Mouse (Mus musculus) MEL (cell line): Measurements from ENCODE around the gene Ripor3. TPM values are rescaled to one million over a fixed set of nuclear protein-coding genes. Genes with fewer than 3 reads are reported as not detected.

Experiments
- DNase-seq: peaks from one replicate; pipeline ENCODE4 v3.0.0; 2011; ENCODE audit warnings: low read depth, low spot score
- H3K27ac ChIP-seq: 2 replicates; pipeline ENCODE4 v1.5.1; 2012; ENCODE audit warnings: low read depth, mild to moderate bottlenecking, control low read depth, low read length, moderate library complexity; ENCODE audit not compliant: control insufficient read depth
- H3K27me3 ChIP-seq, 2 experiments: fragments of 150-350 bp in 1 of 2; sonication (generic) in 1 of 2; 2 replicates each; pipeline ENCODE4 v1.6.1; 2012; ENCODE audit warnings: low read length in 2 of 2, mild to moderate bottlenecking in 2 of 2, improper control_type of control experiment in 1 of 2, moderate library complexity in 1 of 2; ENCODE audit not compliant: insufficient read depth in 2 of 2, control insufficient read depth in 1 of 2
- H3K36me3 ChIP-seq, 2 experiments: 2 replicates each; pipeline ENCODE4 v1.6.1; 2012 to 2014; ENCODE audit warnings: low read length in 2 of 2, improper control_type of control experiment in 1 of 2, inconsistent platforms in 1 of 2, mild to moderate bottlenecking in 1 of 2; ENCODE audit not compliant: insufficient read depth in 2 of 2, control insufficient read depth in 1 of 2
- H3K4me1 ChIP-seq, 2 experiments: fragments of 150-350 bp in 1 of 2; sonication (generic) in 1 of 2; 2 replicates each; pipeline ENCODE4 v1.6.1; 2012; ENCODE audit warnings: low read length in 2 of 2, improper control_type of control experiment in 1 of 2, mild to moderate bottlenecking in 1 of 2; ENCODE audit not compliant: insufficient read depth in 2 of 2, control insufficient read depth in 1 of 2
- H3K4me3 ChIP-seq, 2 experiments: fragments of 150-350 bp in 1 of 2; sonication (generic) in 1 of 2; 2 replicates each; pipeline ENCODE4 v1.5.1; 2012; ENCODE audit warnings: low read depth in 2 of 2, low read length in 2 of 2, mild to moderate bottlenecking in 2 of 2, moderate library complexity in 2 of 2, control low read depth in 1 of 2, improper control_type of control experiment in 1 of 2; ENCODE audit not compliant: control insufficient read depth in 1 of 2, insufficient read depth in 1 of 2
- H3K79me2 ChIP-seq: 2 replicates; pipeline ENCODE4 v1.6.1; 2012; ENCODE audit warnings: mild to moderate bottlenecking, low read length, moderate library complexity; ENCODE audit not compliant: control insufficient read depth, poor library complexity, insufficient read depth
- H3K9ac ChIP-seq: 2 replicates; pipeline ENCODE4 v1.6.1; 2012; ENCODE audit warnings: low read depth, mild to moderate bottlenecking, control low read depth, low read length, moderate library complexity; ENCODE audit not compliant: control insufficient read depth, poor library complexity, severe bottlenecking
- H3K9me3 ChIP-seq: fragments of 150-350 bp; sonication (generic); replicated peaks from 2 replicates; pipeline ENCODE4 v1.6.1; 2012; ENCODE audit warnings: mild to moderate bottlenecking, low read length, improper control_type of control experiment, moderate library complexity; ENCODE audit not compliant: insufficient read depth
- BHLHE40 ChIP-seq: IDR thresholded peaks from 2 replicates; pipeline ENCODE4 v1.6.1; 2012; ENCODE audit warnings: low read depth, mild to moderate bottlenecking, inconsistent platforms, low read length, improper control_type of control experiment, borderline replicate concordance
- CHD2 ChIP-seq: IDR thresholded peaks from 2 replicates; pipeline ENCODE4 v1.6.1; 2011; ENCODE audit warnings: low read length, improper control_type of control experiment
- E2F4 ChIP-seq: IDR thresholded peaks from 2 replicates; pipeline ENCODE4 v1.6.1; 2011; ENCODE audit warnings: low read depth, low read length, improper control_type of control experiment, borderline replicate concordance
- ELF1 ChIP-seq: IDR thresholded peaks from 2 replicates; pipeline ENCODE4 v1.6.1; 2014; ENCODE audit warnings: low read depth, mild to moderate bottlenecking, inconsistent platforms, low read length, improper control_type of control experiment, moderate library complexity
- EP300 ChIP-seq, 2 experiments: IDR thresholded peaks; 2 replicates each; pipeline ENCODE4 v1.6.1; 2011; ENCODE audit warnings: improper control_type of control experiment in 2 of 2, low read length in 2 of 2, low read depth in 1 of 2, mild to moderate bottlenecking in 1 of 2
- GATA1 ChIP-seq: IDR thresholded peaks from 2 replicates; pipeline ENCODE4 v1.6.1; 2011; ENCODE audit warnings: low read depth, low read length, improper control_type of control experiment
- HCFC1 ChIP-seq: IDR thresholded peaks from 2 replicates; pipeline ENCODE4 v1.6.1; 2012; ENCODE audit warnings: low read depth, mild to moderate bottlenecking, inconsistent platforms, low read length, improper control_type of control experiment, moderate library complexity
- JUND ChIP-seq: IDR thresholded peaks from 2 replicates; pipeline ENCODE4 v1.6.1; 2011; ENCODE audit warnings: low read depth, mild to moderate bottlenecking, improper control_type of control experiment, low read length
- KAT2A ChIP-seq: conservative IDR thresholded peaks from 2 replicates; pipeline ENCODE4 v1.6.1; 2012; ENCODE audit warnings: low read depth, low read length, improper control_type of control experiment, inconsistent platforms
- MAFK ChIP-seq: IDR thresholded peaks from 2 replicates; pipeline ENCODE4 v1.6.1; 2011; ENCODE audit warnings: low read depth, mild to moderate bottlenecking, low read length, improper control_type of control experiment, borderline replicate concordance
- MEF2A ChIP-seq: IDR thresholded peaks from 2 replicates; pipeline ENCODE4 v1.6.1; 2014; ENCODE audit warnings: low read depth, mild to moderate bottlenecking, inconsistent platforms, low read length, improper control_type of control experiment; ENCODE audit not compliant: poor library complexity, insufficient replicate concordance, severe bottlenecking; ENCODE audit errors: extremely low read depth
- MYB ChIP-seq: IDR thresholded peaks from 2 replicates; pipeline ENCODE4 v1.6.1; 2011; ENCODE audit warnings: mild to moderate bottlenecking, low read depth, low read length, improper control_type of control experiment
- NELFE ChIP-seq: IDR thresholded peaks from 2 replicates; pipeline ENCODE4 v1.6.1; 2011; ENCODE audit warnings: low read depth, low read length, improper control_type of control experiment
- NRF1 ChIP-seq: IDR thresholded peaks from 2 replicates; pipeline ENCODE4 v1.6.1; 2014; ENCODE audit warnings: low read depth, mild to moderate bottlenecking, inconsistent platforms, low read length, improper control_type of control experiment, moderate library complexity; ENCODE audit not compliant: poor library complexity, insufficient read depth, severe bottlenecking
- POLR2A ChIP-seq, 2 experiments: IDR thresholded peaks; 2 replicates each; pipeline ENCODE4 v1.6.1; 2011 to 2012; ENCODE audit warnings: low read length in 2 of 2, mild to moderate bottlenecking in 2 of 2, control low read depth in 1 of 2, improper control_type of control experiment in 1 of 2, low read depth in 1 of 2, moderate library complexity in 1 of 2; ENCODE audit not compliant: control insufficient read depth in 1 of 2, insufficient read depth in 1 of 2, poor library complexity in 1 of 2
- POLR2AphosphoS2 ChIP-seq: IDR thresholded peaks from 2 replicates; pipeline ENCODE4 v1.6.1; 2011; ENCODE audit warnings: low read length, improper control_type of control experiment
- RAD21 ChIP-seq: IDR thresholded peaks from 2 replicates; pipeline ENCODE4 v1.6.1; 2011; ENCODE audit warnings: mild to moderate bottlenecking, low read depth, low read length, improper control_type of control experiment
- SIN3A ChIP-seq: IDR thresholded peaks from 2 replicates; pipeline ENCODE4 v1.6.1; 2012; ENCODE audit warnings: low read length, improper control_type of control experiment, inconsistent platforms
- TBP ChIP-seq: IDR thresholded peaks from 2 replicates; pipeline ENCODE4 v1.8.0; 2011; ENCODE audit warnings: low read depth, low read length, improper control_type of control experiment
- UBTF ChIP-seq: IDR thresholded peaks from 2 replicates; pipeline ENCODE4 v1.6.1; 2012; ENCODE audit warnings: low read depth, mild to moderate bottlenecking, inconsistent platforms, low read length, improper control_type of control experiment, moderate library complexity, borderline replicate concordance; ENCODE audit not compliant: insufficient read depth
- USF1 ChIP-seq: IDR thresholded peaks from 2 replicates; pipeline ENCODE4 v1.6.1; 2014; ENCODE audit warnings: low read depth, mild to moderate bottlenecking, inconsistent platforms, low read length, improper control_type of control experiment, moderate library complexity
- USF2 ChIP-seq, 2 experiments: IDR thresholded peaks; 2 replicates each; pipeline ENCODE4 v1.6.1; 2011 to 2012; ENCODE audit warnings: improper control_type of control experiment in 2 of 2, low read length in 2 of 2, borderline replicate concordance in 1 of 2, inconsistent platforms in 1 of 2, low read depth in 1 of 2, mild to moderate bottlenecking in 1 of 2; ENCODE audit not compliant: insufficient read depth in 1 of 2
- ZKSCAN1 ChIP-seq: IDR thresholded peaks from 2 replicates; pipeline ENCODE4 v1.6.1; 2012; ENCODE audit warnings: low read depth, mild to moderate bottlenecking, inconsistent platforms, low read length, improper control_type of control experiment, moderate library complexity
- ZNF384 ChIP-seq: IDR thresholded peaks from 2 replicates; pipeline ENCODE4 v1.6.1; 2012; ENCODE audit warnings: low read depth, mild to moderate bottlenecking, inconsistent platforms, low read length, improper control_type of control experiment
- polyA plus RNA-seq, 2 experiments: library from polyadenylated mRNA; stranded (reverse) in 1 of 2; unstranded in 1 of 2; fragments of >175 nt in 1 of 2; fragments of >200 nt in 1 of 2; gene quantifications; 2 replicates each; pipeline versions ENCODE4 v1.2.1 to v1.2.4; 2012; ENCODE audit warnings: low replicate concordance in 2 of 2, low read depth in 1 of 2; ENCODE audit not compliant: insufficient read length in 2 of 2, insufficient read depth in 1 of 2, missing spikeins in 1 of 2
- total RNA-seq: library from RNA; depleted of rRNA; stranded (reverse); fragments of 300-350 nt; gene quantifications from 2 replicates; pipeline ENCODE4 v1.2.3, GENCODE M21; 2012

Ripor3 gene
- total and polyA plus RNA-seq, 3 experiments: not detected

GRCm38 (mm10) chr2:168044681-168045287 lies 34.4 kb upstream of the Ripor3 start:
- Histone ChIP-seq H3K27ac (no peak overlapping the region), H3K4me1 (no peaks in the 10 kb centered on the region), H3K36me3 (no peaks in the 10 kb centered on the region), H3K9me3 (no peaks in the 10 kb centered on the region), H3K27me3 (no peaks in the 10 kb centered on the region; a peak in 1 of 4 replicates), H3K4me3 (no peak overlapping the region), H3K9ac (no peak overlapping the region), H3K79me2 (no peaks in the 10 kb centered on the region)
- no peak for DNase-seq
- TF ChIP-seq KAT2A (no peak), ZNF384 (no peak), NRF1 (no peak), TBP (no peak), POLR2AphosphoS2 (no peak), GATA1 (no peak), ZKSCAN1 (no peak), RAD21 (no peak), HCFC1 (no peak), MEF2A (no peak), POLR2A (IDR thresholded peaks at IDR 0.05; ENCODE audit: control insufficient read depth in 1 of 2, insufficient read depth in 1 of 2, low read depth in 1 of 2, low read length in 2 of 2, poor library complexity in 1 of 2) (no peak), E2F4 (no peak), MYB (no peak)

- H3K4me3 ChIP-seq: no peak overlapping the region
- no peak overlapping the region for H3K27ac ChIP-seq
- no peaks in the 10 kb centered on the region for H3K36me3 ChIP-seq
- H3K9ac ChIP-seq: no peak overlapping the region
- H3K79me2 ChIP-seq: no peaks in the 10 kb centered on the region
- H3K4me1 ChIP-seq: no peaks in the 10 kb centered on the region
- TF ChIP-seq ZNF384 (no peak), EP300 (IDR thresholded peaks at IDR 0.05; ENCODE audit: low read depth in 1 of 2, low read length in 2 of 2) (no peak), USF1 (no peak)
- H3K27me3 ChIP-seq: peaks cover 0 to 4% of the 10 kb centered on the region in 2 experiments; a peak in 3 of 4 replicates
- no peaks in the 10 kb centered on the region for H3K9me3 ChIP-seq
- no peak for DNase-seq
These were observed 31.6 kb upstream of the Ripor3 start for GRCm38 (mm10) chr2:168042019-168042418.

- Histone ChIP-seq H3K4me3 (no peak overlapping the region), H3K79me2 (no peaks in the 10 kb centered on the region), H3K9me3 (no peaks in the 10 kb centered on the region), H3K36me3 (no peaks in the 10 kb centered on the region), H3K27me3 (peaks cover 0 to 6% of the 10 kb centered on the region in 2 experiments; a peak in 3 of 4 replicates), H3K4me1 (no peaks in the 10 kb centered on the region), H3K9ac (no peak overlapping the region), H3K27ac (no peak overlapping the region)
- no peak for DNase-seq
- TF ChIP-seq BHLHE40 (no peak), ZNF384 (no peak), ZKSCAN1 (no peak), MAFK (no peak), JUND (no peak), E2F4 (no peak), EP300 (IDR thresholded peaks at IDR 0.05; ENCODE audit: low read depth in 1 of 2, low read length in 2 of 2) (no peak), RAD21 (no peak), CHD2 (no peak), ELF1 (no peak), HCFC1 (no peak), UBTF (no peak), USF2 (IDR thresholded peaks at IDR 0.05; ENCODE audit: borderline replicate concordance in 1 of 2, insufficient read depth in 1 of 2, low read depth in 1 of 2, low read length in 2 of 2) (no peak), NELFE (no peak), NRF1 (no peak), SIN3A (no peak), TBP (no peak)
These were observed 30.3 kb upstream of the Ripor3 start for GRCm38 (mm10) chr2:168040751-168041150.
